ENCODE assay signal across 22 mouse cellular contexts in the genomic region with DNA sequence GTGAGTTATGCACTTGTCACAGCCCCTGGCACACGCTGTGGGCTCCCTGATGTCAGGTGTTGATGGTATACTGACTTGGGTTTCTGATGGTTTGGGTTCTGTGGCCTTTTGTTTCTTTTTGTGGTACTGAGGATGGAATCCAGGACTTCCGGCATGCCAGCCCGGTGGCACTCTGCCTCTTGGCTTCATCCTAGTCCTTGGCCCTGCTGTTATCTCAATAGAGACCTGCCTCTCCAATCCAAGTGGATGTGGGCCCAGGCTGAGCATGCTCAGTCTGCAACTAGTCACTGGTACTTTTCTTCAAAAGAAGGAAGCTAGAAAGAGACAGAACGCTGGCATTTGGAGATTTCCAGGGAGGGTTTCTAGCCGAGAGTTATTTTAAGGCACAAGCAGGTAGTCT. TPM values are rescaled to one million over a fixed set of nuclear protein-coding genes. Genes with fewer than 3 reads are reported as not detected.
"Had no signal": no experiment of that assay in that cellular context is flagged by ENCODE, and none has a peak within 500 bp of the region (broad histone marks: within the 10 kb centered on the region; RNA-seq: fewer than 3 reads in every experiment).

No protein-coding gene starts in this region.

- H3K27ac ChIP-seq: limb, embryonic 12.5 days; limb, embryonic 15.5 days; liver, embryonic 14.5 days; lung, embryonic 15.5 days; stomach, embryonic 15.5 days had no signal

- H3K9ac ChIP-seq: limb, embryonic 12.5 days; limb, embryonic 15.5 days; liver, embryonic 14.5 days; liver, postnatal 0 days; lung, embryonic 15.5 days; stomach, embryonic 15.5 days had no signal

- H3K4me2 ChIP-seq: limb, embryonic 12.5 days; limb, embryonic 15.5 days; liver, embryonic 11.5 days; lung, embryonic 15.5 days; midbrain, embryonic 11.5 days; stomach, embryonic 15.5 days had no signal

- DNase-seq: kidney, adult 9 months; kidney, postnatal 14 days; kidney, postnatal 4 days; left cerebral cortex, postnatal 4 days; liver, postnatal 0 days; lung, postnatal 14 days; lung, postnatal 4 days; midbrain, embryonic 14.5 days; right cerebral cortex, postnatal 14 days; spleen, adult 18-20 months; thymus, postnatal 25 days had no signal

- H3K9me3 ChIP-seq: limb, embryonic 12.5 days; limb, embryonic 15.5 days; lung, embryonic 15.5 days; stomach, embryonic 15.5 days had no signal

- H3K4me3 ChIP-seq: limb, embryonic 12.5 days; limb, embryonic 15.5 days; lung, embryonic 15.5 days; stomach, embryonic 15.5 days had no signal

- H3K4me1 ChIP-seq: limb, embryonic 12.5 days; lung, embryonic 15.5 days; stomach, embryonic 15.5 days had no signal

- ATAC-seq: liver, postnatal 0 days had no signal

- H3K36me3 ChIP-seq: limb, embryonic 12.5 days; limb, embryonic 15.5 days; lung, embryonic 15.5 days; stomach, embryonic 15.5 days had no signal

RNA-seq across cellular contexts. Expression of gene Lhx8, which starts 38.3 kb away (rescaled TPM):
- total RNA-seq: layer of hippocampus, postnatal 14 days; megakaryocyte progenitor cell, adult 5-6 weeks; megakaryocyte-erythroid progenitor cell, adult 5-6 weeks had no signal
- polyA plus RNA-seq: liver, postnatal 0 days; neural tube, embryonic 14.5 days had no signal
